Mouse (Mus musculus): ENCODE measurements around the gene Pfpl.

Gene Pfpl

GRCm38 (mm10) chr19:12464127-12464526 lies 36.4 kb downstream of the Pfpl start:
- peak; percentile 12 for DNase-seq (ENCODE audit: extremely low spot score, low spot score)

- peak; percentile 8 for DNase-seq (ENCODE audit: extremely low spot score, low spot score)
Observed at GRCm38 (mm10) chr19:12464674-12465073, 37.0 kb downstream of the Pfpl start.

GRCm38 (mm10) chr19:12465530-12466144 lies 37.9 kb downstream of the Pfpl start:
- peak; percentile 11 for DNase-seq (ENCODE audit: extremely low spot score, low spot score)

- DNase-seq (ENCODE audit: extremely low spot score, low spot score): peak; percentile 42
Observed at GRCm38 (mm10) chr19:12466204-12466603, 38.5 kb downstream of the Pfpl start.

GRCm38 (mm10) chr19:12467436-12467835 lies 39.7 kb downstream of the Pfpl start:
- DNase-seq (ENCODE audit: extremely low spot score, low spot score): no peak

GRCm38 (mm10) chr19:12471866-12472265 lies 44.2 kb downstream of the Pfpl start:
- no peak for DNase-seq (ENCODE audit: extremely low spot score, low spot score)

GRCm38 (mm10) chr19:12472381-12472976 lies 44.8 kb downstream of the Pfpl start:
- DNase-seq (ENCODE audit: extremely low spot score, low spot score): no peak

GRCm38 (mm10) chr19:12473201-12473641 lies 45.5 kb downstream of the Pfpl start:
- DNase-seq (ENCODE audit: extremely low spot score, low spot score): no peak

GRCm38 (mm10) chr19:12473951-12474350 lies 46.2 kb downstream of the Pfpl start:
- DNase-seq (ENCODE audit: extremely low spot score, low spot score): no peak

- no peak for DNase-seq (ENCODE audit: extremely low spot score, low spot score)
Observed at GRCm38 (mm10) chr19:12475380-12476250, 47.9 kb downstream of the Pfpl start.

- no peak for DNase-seq (ENCODE audit: extremely low spot score, low spot score)
Observed at GRCm38 (mm10) chr19:12476721-12477270, 49.1 kb downstream of the Pfpl start.

- no peak for DNase-seq (ENCODE audit: extremely low spot score, low spot score)
Observed at GRCm38 (mm10) chr19:12478369-12478768, 50.7 kb downstream of the Pfpl start.

Measured in neural tube, embryonic 10.5 days (tissue).